Mouse (Mus musculus) limb, embryonic 10.5 days (tissue): ENCODE results near the gene Kcnq2. TPM values are rescaled to one million over a fixed set of nuclear protein-coding genes. Genes with fewer than 3 reads are reported as not detected.

ENCODE experiments used
- polyA plus RNA-seq: library from polyadenylated mRNA; unstranded; fragments of >200 nt; fragmentation: Nextera tagmentation; extraction: Ambion mirVana; gene quantifications from 2 replicates; pipeline ENCODE4 v1.2.1, GENCODE M21; 2016

Kcnq2 gene
- polyA plus RNA-seq, 1 experiment from 2014 or later = 0.20 TPM

Other genes starting within 250 kb of the Kcnq2 start
- 76.4 and 77.8 TPM in 2 replicates for gene Ythdf1, start 214.4 kb downstream of the Kcnq2 start, polyA plus RNA-seq
- not detected in 2 replicates for gene Birc7, start 206.3 kb downstream of the Kcnq2 start, polyA plus RNA-seq
- 2.7 and 4.4 TPM in 2 replicates for gene Nkain4, start 180.6 kb downstream of the Kcnq2 start, polyA plus RNA-seq
- 75.7 and 101 TPM in 2 replicates for gene Arfgap1, start 168.1 kb downstream of the Kcnq2 start, polyA plus RNA-seq
- 0.09 and 0.13 TPM in 2 replicates for gene Col20a1, start 148.8 kb downstream of the Kcnq2 start, polyA plus RNA-seq
- gene Chrna4, start 91.8 kb downstream of the Kcnq2 start, polyA plus RNA-seq = 0.65 and 1.3 TPM in 2 replicates
- gene Eef1a2, start 21.7 kb upstream of the Kcnq2 start, polyA plus RNA-seq = not detected in 2 replicates
- gene Ppdpf, start 51.9 kb upstream of the Kcnq2 start, polyA plus RNA-seq = 394 and 428 TPM in 2 replicates
- gene Ptk6, start 67.5 kb upstream of the Kcnq2 start, polyA plus RNA-seq = not detected in 2 replicates
- 1.6 and 2.0 TPM in 2 replicates for gene Srms, start 77.9 kb upstream of the Kcnq2 start, polyA plus RNA-seq
- gene Fndc11, start 84.7 kb upstream of the Kcnq2 start, polyA plus RNA-seq = 0.34 and 0.73 TPM in 2 replicates
- gene Helz2, start 106.7 kb upstream of the Kcnq2 start, polyA plus RNA-seq = 0.87 and 1.2 TPM in 2 replicates
- 20.3 and 23.0 TPM in 2 replicates for gene Gmeb2, start 152.7 kb upstream of the Kcnq2 start, polyA plus RNA-seq
- gene Stmn3, start 179.2 kb upstream of the Kcnq2 start, polyA plus RNA-seq = 0.21 and 0.41 TPM in 2 replicates
- gene Rtel1, start 184.4 kb upstream of the Kcnq2 start, polyA plus RNA-seq = 79.8 and 80.8 TPM in 2 replicates
- gene Zgpat, start 229.6 kb upstream of the Kcnq2 start, polyA plus RNA-seq = 43.8 and 54.0 TPM in 2 replicates
- 79.7 and 80.9 TPM in 2 replicates for gene Arfrp1, start 230.1 kb upstream of the Kcnq2 start, polyA plus RNA-seq
- 26.1 and 30.6 TPM in 2 replicates for gene Lime1, start 244.8 kb upstream of the Kcnq2 start, polyA plus RNA-seq